Mouse (Mus musculus) liver, adult 2 months (tissue): Measurements from ENCODE around the gene Bhmt.

Experiments
- CTCF ChIP-seq: fragments of 200-500 bp; IDR thresholded peaks from 2 replicates; pipeline ENCODE4 v1.5.1; 2011; ENCODE audit warnings: low read depth, low read length, control low read depth
- POLR2A ChIP-seq: fragments of 200-500 bp; IDR thresholded peaks from 2 replicates; pipeline ENCODE4 v1.6.1; 2011; ENCODE audit warnings: low read length, control low read depth; ENCODE audit not compliant: insufficient read depth; ENCODE audit errors: extremely low read depth

DNA sequence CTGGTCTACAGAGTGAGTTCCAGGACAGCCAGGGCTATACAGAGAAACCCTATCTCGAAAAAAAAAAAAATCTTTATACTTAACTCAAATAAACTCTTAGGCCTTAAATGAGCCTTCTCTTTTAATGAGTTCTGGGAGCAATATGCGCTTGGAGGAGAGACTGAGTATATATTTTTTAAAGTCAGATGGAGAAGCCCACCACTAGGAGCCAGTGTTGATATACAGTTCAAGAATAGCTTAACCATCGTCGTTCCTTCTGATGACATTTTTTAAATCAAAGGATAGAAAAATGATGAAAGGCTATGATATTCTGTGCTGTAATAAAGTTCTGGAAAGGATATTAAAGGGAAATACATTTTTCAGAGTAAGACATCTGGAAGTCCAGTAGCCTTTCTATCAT lies 24.0 kb downstream of the Bhmt start:
- TF ChIP-seq CTCF (no peak), POLR2A (no peak)
